Mouse (Mus musculus) hindbrain, embryonic 16.5 days (tissue): Measurements from ENCODE around the gene Muc13. TPM values are rescaled to one million over a fixed set of nuclear protein-coding genes. Genes with fewer than 3 reads are reported as not detected.

Experiments used
- ATAC-seq: fragments of 200-750 bp; cut with Nextera tagmentation; 2 replicates; pipeline ENCODE4 v1.8.0; 2017; ENCODE audit warnings: moderate TSS enrichment, moderate library complexity
- H3K27ac ChIP-seq: fragments of 300-500 bp; sonication (generic); 2 replicates; pipeline ENCODE4 v1.5.1; 2014; ENCODE audit warnings: low read depth, mild to moderate bottlenecking, control low read depth, low read length, moderate library complexity
- H3K27me3 ChIP-seq: fragments of 300-500 bp; sonication (generic); replicated peaks from 2 replicates; pipeline ENCODE4 v1.6.1; 2014; ENCODE audit warnings: low read length; ENCODE audit not compliant: control insufficient read depth, insufficient read depth
- H3K36me3 ChIP-seq: fragments of 300-500 bp; sonication (generic); 2 replicates; pipeline ENCODE4 v1.6.1; 2014; ENCODE audit warnings: mild to moderate bottlenecking, low read length, moderate library complexity, mixed read lengths; ENCODE audit not compliant: control insufficient read depth, insufficient read depth
- H3K4me1 ChIP-seq: fragments of 300-500 bp; sonication (generic); 2 replicates; pipeline ENCODE4 v1.6.1; 2014; ENCODE audit warnings: low read depth, low read length; ENCODE audit not compliant: control insufficient read depth, insufficient read depth
- H3K4me2 ChIP-seq: fragments of 300-500 bp; sonication (generic); 2 replicates; pipeline ENCODE4 v1.6.1; 2014; ENCODE audit warnings: mild to moderate bottlenecking, low read length, control low read depth, moderate library complexity
- H3K4me3 ChIP-seq: fragments of 300-500 bp; sonication (generic); 2 replicates; pipeline ENCODE4 v1.5.1; 2014; ENCODE audit warnings: mild to moderate bottlenecking, low read length, control low read depth, moderate library complexity
- H3K9ac ChIP-seq: fragments of 300-500 bp; sonication (generic); 2 replicates; pipeline ENCODE4 v1.6.1; 2014; ENCODE audit warnings: low read depth, mild to moderate bottlenecking, control low read depth, low read length, moderate library complexity
- H3K9me3 ChIP-seq: fragments of 300-500 bp; sonication (generic); 2 replicates; pipeline ENCODE4 v1.6.1; 2014; ENCODE audit warnings: mild to moderate bottlenecking, low read length, moderate library complexity; ENCODE audit not compliant: control insufficient read depth
- WGBS: fragments of 180-500 bp; shearing (Covaris S2); extraction: QIAGEN DNeasy Blood & Tissue Kit; methylation state at CpG from one replicate; pipeline ENCODE4 v1.1.7; 2014; 5-methylcytosine and 5-hydroxymethylcytosine counted together
- polyA plus RNA-seq: library from polyadenylated mRNA; unstranded; fragments of >200 nt; fragmentation: Nextera tagmentation; extraction: Ambion mirVana; gene quantifications from 2 replicates; pipeline ENCODE4 v1.2.1, GENCODE M21; 2015

Muc13 gene
- polyA plus RNA-seq, 1 experiment from 2014 or later, result not detected

DNA sequence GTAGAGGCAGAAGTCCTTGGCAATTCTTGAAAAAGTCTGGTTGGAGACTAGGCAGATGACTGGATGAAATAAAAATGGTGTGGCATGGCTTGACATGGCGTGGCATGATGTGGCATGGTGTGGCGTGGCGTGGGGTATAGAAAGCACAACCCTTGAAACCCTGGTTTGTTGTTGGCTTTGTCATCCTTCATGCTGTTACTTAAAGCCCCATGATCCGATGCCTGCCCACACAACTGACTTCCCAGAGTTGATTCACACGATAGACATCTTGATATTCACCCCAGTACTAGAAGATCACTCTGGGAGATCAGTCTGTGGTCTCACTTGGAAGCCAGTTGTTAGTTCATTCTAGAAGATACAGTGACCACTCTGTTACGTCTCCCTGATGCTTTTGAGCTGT lies 16.2 kb upstream of the Muc13 start:
- no peak for ATAC-seq
- 93% methylated on average over 6 of the region's 6 CpGs for WGBS
- no peaks in the 10 kb centered on the region for H3K27me3 ChIP-seq
- H3K4me1 ChIP-seq, result no peaks in the 10 kb centered on the region
- no peak overlapping the region for H3K27ac ChIP-seq
- H3K9me3 ChIP-seq, result no peaks in the 10 kb centered on the region
- no peak overlapping the region for H3K4me2 ChIP-seq
- H3K36me3 ChIP-seq, result no peaks in the 10 kb centered on the region
- H3K4me3 ChIP-seq, result no peak overlapping the region
- no peak overlapping the region for H3K9ac ChIP-seq

DNA sequence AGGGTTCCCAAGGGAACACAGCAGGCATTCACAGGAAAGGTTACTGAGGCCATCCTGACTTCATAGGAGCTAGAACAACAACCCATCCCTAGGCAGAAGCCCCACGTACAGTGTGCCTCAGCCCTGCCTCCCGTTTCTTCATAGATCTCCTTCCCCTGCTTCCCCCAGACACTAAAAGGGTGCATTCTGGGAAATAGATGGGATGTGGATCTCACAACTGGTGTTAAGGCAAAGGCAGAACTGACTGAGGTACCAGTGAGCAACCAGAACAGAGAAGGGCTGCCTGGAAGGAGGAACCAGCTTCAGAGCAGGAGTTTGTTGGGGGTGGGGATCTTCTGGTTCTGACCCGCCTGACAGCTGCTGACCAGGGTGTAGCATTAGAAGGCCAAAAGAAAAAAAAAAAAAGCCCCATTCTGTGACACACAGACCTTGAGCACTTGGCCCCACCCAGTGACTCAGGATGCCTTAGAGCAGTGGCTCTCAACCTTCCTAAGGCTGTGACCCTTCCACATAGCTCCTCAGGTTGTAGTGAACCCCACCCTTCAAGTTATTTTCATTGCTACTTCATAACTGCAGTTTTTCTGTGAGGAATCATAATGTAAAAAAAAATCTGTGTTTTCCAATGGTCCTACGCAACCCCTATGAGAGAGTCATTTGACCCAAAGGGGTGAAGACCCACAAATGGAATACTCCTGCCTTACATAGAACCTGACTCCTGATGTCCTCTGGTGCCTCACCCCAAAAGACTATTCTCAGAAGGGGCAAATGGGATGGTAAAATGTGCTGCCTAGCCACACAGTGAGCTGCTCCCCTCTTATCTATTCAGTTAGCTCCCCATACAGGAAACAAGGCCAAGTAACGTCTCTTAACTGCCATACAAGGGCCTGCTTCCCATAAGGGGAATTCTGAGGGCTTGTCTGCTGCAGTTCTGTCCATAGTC lies 11.8 kb upstream of the Muc13 start:
- Histone ChIP-seq H3K36me3 (no peaks in the 10 kb centered on the region), H3K4me3 (no peak overlapping the region), H3K4me2 (no peak overlapping the region), H3K9me3 (no peaks in the 10 kb centered on the region), H3K4me1 (no peaks in the 10 kb centered on the region), H3K9ac (no peak overlapping the region), H3K27me3 (no peaks in the 10 kb centered on the region), H3K27ac (no peak overlapping the region)
- 73% methylated on average over 5 of the region's 5 CpGs for WGBS
- no peak for ATAC-seq

DNA sequence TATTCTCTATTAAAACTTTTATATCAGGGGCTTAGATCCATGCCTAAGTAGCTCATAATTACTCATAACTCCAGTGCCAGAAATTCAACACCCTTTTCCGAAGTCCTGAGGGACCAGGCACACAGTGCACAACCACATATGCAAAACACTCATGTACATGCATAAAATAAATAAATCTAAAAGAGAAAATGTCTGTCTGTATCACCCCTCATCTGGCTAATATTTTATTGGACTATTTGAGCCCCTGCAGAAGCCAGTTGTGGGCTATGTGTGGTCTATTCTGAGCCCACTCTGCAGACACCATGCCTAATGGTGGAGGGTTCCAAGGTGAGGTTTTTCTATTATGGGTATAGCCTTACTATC lies 11.1 kb upstream of the Muc13 start:
- H3K27ac ChIP-seq, result no peak overlapping the region
- WGBS, result 96% methylated on average over 1 of the region's 1 CpGs

GRCm38 (mm10) chr16:33784547-33784946 lies 9.3 kb upstream of the Muc13 start:
- Histone ChIP-seq H3K4me1 (no peaks in the 10 kb centered on the region), H3K27me3 (no peaks in the 10 kb centered on the region), H3K9ac (no peak overlapping the region), H3K4me2 (no peak overlapping the region), H3K9me3 (no peaks in the 10 kb centered on the region), H3K36me3 (no peaks in the 10 kb centered on the region), H3K4me3 (no peak overlapping the region), H3K27ac (no peak overlapping the region)
- whole genome bisulfite sequencing, result 92% methylated on average over 1 of the region's 1 CpGs
- no peak for ATAC-seq

More for the DNA sequence above, 11.1 kb upstream of the Muc13 start:
- H3K4me1 ChIP-seq, result no peaks in the 10 kb centered on the region
- no peak overlapping the region for H3K9ac ChIP-seq
- no peak overlapping the region for H3K4me2 ChIP-seq
- no peaks in the 10 kb centered on the region for H3K27me3 ChIP-seq
- no peak overlapping the region for H3K4me3 ChIP-seq
- ATAC-seq, result no peak
- no peaks in the 10 kb centered on the region for H3K9me3 ChIP-seq
- no peaks in the 10 kb centered on the region for H3K36me3 ChIP-seq

GRCm38 (mm10) chr16:33785092-33785704 lies 8.6 kb upstream of the Muc13 start:
- Histone ChIP-seq H3K4me1 (no peaks in the 10 kb centered on the region), H3K9ac (no peak overlapping the region), H3K27me3 (no peaks in the 10 kb centered on the region), H3K4me3 (no peak overlapping the region), H3K36me3 (no peaks in the 10 kb centered on the region), H3K27ac (no peak overlapping the region), H3K9me3 (no peaks in the 10 kb centered on the region), H3K4me2 (no peak overlapping the region)
- ATAC-seq, result no peak
- WGBS, result 78% methylated on average over 8 of the region's 8 CpGs

DNA sequence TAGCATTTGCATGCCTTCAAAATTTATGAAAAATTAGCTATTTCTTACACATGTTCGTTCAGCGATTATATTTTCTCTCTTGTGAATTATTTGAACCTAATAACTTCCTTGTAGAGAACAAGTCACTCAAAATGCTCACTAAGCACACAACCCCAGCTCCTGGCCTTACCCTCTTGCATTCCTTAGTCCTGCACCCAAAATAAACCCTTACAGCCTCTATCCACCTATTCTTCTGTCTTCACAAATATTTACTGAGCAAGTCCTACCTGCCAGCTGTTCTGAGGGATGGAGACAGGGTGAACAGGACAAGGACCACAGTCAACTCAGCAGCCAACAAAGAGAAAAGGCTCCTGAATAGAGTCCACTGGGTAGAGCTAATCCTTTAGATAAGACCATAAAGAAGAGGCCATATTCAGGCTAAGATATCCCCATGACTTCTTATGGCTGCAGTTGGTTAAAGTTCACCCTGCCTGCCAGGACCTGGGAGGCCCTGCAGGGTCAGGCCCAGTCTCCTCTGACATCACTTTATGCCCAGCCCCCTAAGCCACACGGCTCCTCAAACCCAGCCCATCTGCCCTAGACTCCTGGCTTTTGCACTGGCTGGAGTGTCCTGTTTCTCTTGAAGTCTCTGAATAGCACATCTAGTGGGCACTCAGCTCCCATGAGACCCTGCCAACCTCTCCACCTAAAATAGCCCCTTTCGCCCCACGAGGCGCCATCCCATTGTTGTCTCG lies 7.0 kb upstream of the Muc13 start:
- Histone ChIP-seq H3K4me1 (no peaks in the 10 kb centered on the region), H3K27ac (no peak overlapping the region), H3K9ac (no peak overlapping the region), H3K4me3 (no peak overlapping the region), H3K4me2 (no peak overlapping the region), H3K27me3 (no peaks in the 10 kb centered on the region), H3K9me3 (no peaks in the 10 kb centered on the region), H3K36me3 (no peaks in the 10 kb centered on the region)
- 81% methylated on average over 7 of the region's 7 CpGs for WGBS
- ATAC-seq, result no peak

DNA sequence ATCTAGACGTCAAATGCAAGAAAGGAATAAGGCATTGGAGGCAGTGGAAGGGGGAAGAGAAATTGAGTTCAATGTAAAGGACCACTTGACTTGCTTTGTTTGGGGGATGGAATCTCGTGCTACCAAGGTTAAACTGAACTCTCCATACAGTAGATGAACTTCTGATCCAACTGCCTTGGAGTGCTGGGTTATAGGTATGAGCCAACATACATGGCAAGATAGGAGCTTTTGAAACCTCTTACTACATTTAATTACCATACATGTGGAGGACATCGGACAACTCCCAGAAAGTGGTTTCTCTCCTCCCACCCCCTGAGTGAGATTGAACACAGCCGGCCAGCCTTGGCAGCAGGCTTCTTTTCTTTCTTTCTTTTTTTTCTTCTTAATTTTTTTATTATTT lies 1.3 kb downstream of the Muc13 start:
- no peaks in the 10 kb centered on the region for H3K4me1 ChIP-seq
- ATAC-seq, result no peak
- H3K27me3 ChIP-seq, result no peaks in the 10 kb centered on the region
- H3K36me3 ChIP-seq, result no peaks in the 10 kb centered on the region
- 86% methylated on average over 4 of the region's 4 CpGs for WGBS
- H3K4me3 ChIP-seq, result no peak overlapping the region
- no peaks in the 10 kb centered on the region for H3K9me3 ChIP-seq
- H3K9ac ChIP-seq, result no peak overlapping the region
- no peak overlapping the region for H3K27ac ChIP-seq
- H3K4me2 ChIP-seq, result no peak overlapping the region

- H3K9ac ChIP-seq, result no peak overlapping the region
- WGBS, result 74% methylated on average over 6 of the region's 6 CpGs
- no peak overlapping the region for H3K4me3 ChIP-seq
These were observed 2.0 kb downstream of the Muc13 start for GRCm38 (mm10) chr16:33795887-33796286.

GRCm38 (mm10) chr16:33796756-33797155 lies 2.9 kb downstream of the Muc13 start:
- no peak for ATAC-seq
- no peak overlapping the region for H3K27ac ChIP-seq
- no peak overlapping the region for H3K4me2 ChIP-seq
- no peak overlapping the region for H3K9ac ChIP-seq
- H3K4me3 ChIP-seq, result no peak overlapping the region
- WGBS, result 83% methylated on average over 3 of the region's 3 CpGs
- no peaks in the 10 kb centered on the region for H3K36me3 ChIP-seq
- no peaks in the 10 kb centered on the region for H3K27me3 ChIP-seq
- H3K9me3 ChIP-seq, result no peaks in the 10 kb centered on the region
- no peaks in the 10 kb centered on the region for H3K4me1 ChIP-seq

More at GRCm38 (mm10) chr16:33795887-33796286, 2.0 kb downstream of the Muc13 start:
- no peaks in the 10 kb centered on the region for H3K27me3 ChIP-seq
- no peak for ATAC-seq
- H3K4me2 ChIP-seq, result no peak overlapping the region
- no peaks in the 10 kb centered on the region for H3K4me1 ChIP-seq
- no peaks in the 10 kb centered on the region for H3K36me3 ChIP-seq
- H3K27ac ChIP-seq, result no peak overlapping the region
- no peaks in the 10 kb centered on the region for H3K9me3 ChIP-seq
